ENCODE assay signal across 8 mouse cellular contexts in the genomic region with DNA sequence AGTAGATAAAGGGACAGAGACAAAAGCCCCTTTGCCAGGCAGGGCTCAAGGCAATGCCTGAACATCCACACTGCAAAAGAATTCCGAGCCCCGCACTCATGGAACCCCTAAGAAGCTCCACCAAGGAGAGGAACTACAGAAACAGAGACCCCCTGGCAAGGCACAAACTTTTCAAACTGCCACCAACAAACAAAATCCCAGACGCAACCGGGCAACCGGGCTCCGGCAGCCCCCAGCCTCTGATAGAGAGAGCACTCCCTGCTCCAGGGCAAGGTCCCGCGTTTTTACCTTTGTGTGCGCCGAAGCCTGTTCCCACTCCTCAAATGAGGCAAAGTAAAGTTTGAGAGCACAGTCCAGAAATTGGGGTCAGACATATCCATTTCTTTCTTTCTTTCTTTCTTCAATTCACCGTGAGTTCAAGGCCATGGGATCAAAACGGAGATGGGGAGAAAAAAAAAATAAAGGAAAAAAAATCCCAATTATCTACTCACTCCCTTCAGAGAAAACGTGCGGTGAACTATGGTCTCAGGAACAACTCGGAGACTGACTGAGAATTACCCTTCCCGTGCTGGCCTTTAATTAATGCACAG.
DNase-seq lines count a peak whose midpoint lies in the region; ATAC-seq and TF ChIP-seq lines count a peak whose summit lies in the region.

No protein-coding gene starts in this region.

- peaks cover 2% of the 10 kb centered on the region for H3K4me1 ChIP-seq in intestine, embryonic 16.5 days (ENCODE audit: control insufficient read depth, insufficient read depth, low read length)

- H3K36me3 ChIP-seq in C2C12 (ENCODE audit: control insufficient read depth, insufficient read depth): no peaks in the 10 kb centered on the region
- H3K36me3 ChIP-seq in intestine, embryonic 16.5 days (ENCODE audit: control insufficient read depth, insufficient read depth, low read length): no peaks in the 10 kb centered on the region
- no peaks in the 10 kb centered on the region for H3K36me3 ChIP-seq in myocyte (ENCODE audit: control insufficient read depth, insufficient read depth)

- WGBS in intestine, embryonic 16.5 days: 2% methylated on average over 16 of the region's 16 CpGs

- TF ChIP-seq CTCF in C2C12 (IDR thresholded peaks at IDR 0.05; ENCODE audit: control insufficient read depth, insufficient read depth, insufficient read length): no peak

- H3K4me3 ChIP-seq in C2C12 (ENCODE audit: insufficient read depth, poor library complexity, severe bottlenecking): peak overlapping the region; percentile 65
- H3K4me3 ChIP-seq in intestine, embryonic 16.5 days (ENCODE audit: low read length): peak overlapping the region; percentile 63
- H3K4me3 ChIP-seq in myocyte: peak overlapping the region; percentile 67

- H3K27me3 ChIP-seq in C2C12 (ENCODE audit: control insufficient read depth, insufficient read depth, insufficient read length): no peaks in the 10 kb centered on the region
- no peaks in the 10 kb centered on the region for H3K27me3 ChIP-seq in intestine, embryonic 16.5 days (replicated peaks; ENCODE audit: control insufficient read depth, insufficient read depth, low read length)
- no peaks in the 10 kb centered on the region for H3K27me3 ChIP-seq in myocyte (ENCODE audit: control insufficient read depth, insufficient read depth, insufficient read length)

- peak overlapping the region; percentile 80 for H3K9ac ChIP-seq in intestine, embryonic 16.5 days (ENCODE audit: low read depth, low read length)

- peak overlapping the region; percentile 79 for H3ac ChIP-seq in C2C12 (ENCODE audit: control insufficient read depth, insufficient read length, low read depth)
- no peak overlapping the region for H3ac ChIP-seq in myocyte (ENCODE audit: control insufficient read depth, insufficient read length)

- peak overlapping the region; percentile 64 for H3K4me2 ChIP-seq in intestine, embryonic 16.5 days (ENCODE audit: low read depth, low read length)
- H3K4me2 ChIP-seq in myocyte (ENCODE audit: low read depth): peak overlapping the region; percentile 88

- peak overlapping the region; percentile 89 for H3K27ac ChIP-seq in intestine, embryonic 16.5 days (ENCODE audit: low read length)

- ATAC-seq in cerebellum, adult (ENCODE audit: insufficient number of reproducible peaks, low FRiP score, low TSS enrichment): no peak
- peak; percentile 28; the same call in 1 of the 2 replicates for ATAC-seq in erythroblast, adult 5-6 weeks (replicated peaks; ENCODE audit: low FRiP score, poor library complexity, severe bottlenecking)
- ATAC-seq in intestine, embryonic 16.5 days: no peak
- ATAC-seq in frontal cortex, adult (ENCODE audit: low TSS enrichment): no peak

- H3K79me2 ChIP-seq in C2C12 (ENCODE audit: control insufficient read depth, insufficient read depth): peaks cover 53% of the 10 kb centered on the region
- H3K79me2 ChIP-seq in myocyte (ENCODE audit: control insufficient read depth, insufficient read depth): peaks cover 56% of the 10 kb centered on the region

- DNase-seq in cerebellum, postnatal 25 days: peak; percentile 12 to 13
- DNase-seq in urinary bladder, adult 2 months (ENCODE audit: low spot score): no peak

- TF ChIP-seq POLR2A in myocyte (IDR thresholded peaks at IDR 0.05; ENCODE audit: insufficient read length, low read depth): no peak

- H3K9me3 ChIP-seq in intestine, embryonic 16.5 days (ENCODE audit: control insufficient read depth, low read length): no peaks in the 10 kb centered on the region

- peaks cover 45% of the 10 kb centered on the region for H3K79me3 ChIP-seq in C2C12 (ENCODE audit: low read depth)

TF ChIP-seq in C2C12, 6 proteins besides CTCF, POLR2A, EP300 and RAD21:
- no peak for TF ChIP-seq MYOG (IDR thresholded peaks at IDR 0.05; ENCODE audit: control insufficient read depth, extremely low read depth, insufficient read length)
- TF ChIP-seq MAX (IDR thresholded peaks at IDR 0.05): no peak
- no peak for TF ChIP-seq CEBPB (IDR thresholded peaks at IDR 0.05; ENCODE audit: low read depth)
- TF ChIP-seq FOSL1 (IDR thresholded peaks at IDR 0.05; ENCODE audit: insufficient read depth, low read length, poor library complexity, severe bottlenecking): no peak
- TF ChIP-seq USF1 (IDR thresholded peaks at IDR 0.05; ENCODE audit: low read depth): no peak
- TF ChIP-seq MYOD1 (IDR thresholded peaks at IDR 0.05; ENCODE audit: control insufficient read depth, insufficient read length, low read depth): no peak
TF ChIP-seq in C2C12: peak in this region for 0.

TF ChIP-seq in myocyte, 11 proteins besides CTCF, POLR2A, EP300 and RAD21:
- TF ChIP-seq MAX (IDR thresholded peaks at IDR 0.05; ENCODE audit: low read depth) (no peak), USF1 (IDR thresholded peaks at IDR 0.05; ENCODE audit: low read depth) (no peak), POLR2AphosphoS2 (IDR thresholded peaks at IDR 0.05; ENCODE audit: insufficient read length, low read depth) (no peak), SRF (IDR thresholded peaks at IDR 0.05; ENCODE audit: control insufficient read depth, insufficient read length, low read depth) (no peak), CEBPB (IDR thresholded peaks at IDR 0.05; ENCODE audit: insufficient read depth, poor library complexity, severe bottlenecking) (no peak), TCF12 (IDR thresholded peaks at IDR 0.05; ENCODE audit: insufficient read depth, poor library complexity, severe bottlenecking) (no peak), E2F4 (IDR thresholded peaks at IDR 0.05; ENCODE audit: insufficient read depth) (no peak), MYOD1 (IDR thresholded peaks at IDR 0.05; ENCODE audit: control insufficient read depth in 1 of 3, insufficient read length in 2 of 3, low read depth in 2 of 3) (no peak)
